Mouse (Mus musculus) heart, embryonic 10.5 days (tissue): Measurements from ENCODE around the gene Cpne5. TPM values are rescaled to one million over a fixed set of nuclear protein-coding genes. Genes with fewer than 3 reads are reported as not detected.
"Not testable (repeated sequence)": the region's sequence is repeated elsewhere in the genome, so short reads cannot be mapped to it uniquely, and the experiment has no call there.

Experiments
- DNase-seq: peaks from one replicate; pipeline ENCODE4 v3.0.0-alpha.2; 2017; ENCODE audit warnings: low spot score
- H3K27ac ChIP-seq: fragments of 300-500 bp; sonication (generic); 2 replicates; pipeline ENCODE4 v1.5.1; 2016; ENCODE audit warnings: mild to moderate bottlenecking
- H3K27me3 ChIP-seq: fragments of 300-500 bp; sonication (generic); 2 replicates; pipeline ENCODE4 v1.6.1; 2016; ENCODE audit warnings: mild to moderate bottlenecking; ENCODE audit not compliant: poor library complexity, insufficient read depth, severe bottlenecking
- H3K36me3 ChIP-seq: fragments of 300-500 bp; sonication (generic); 2 replicates; pipeline ENCODE4 v1.6.1; 2016; ENCODE audit warnings: mild to moderate bottlenecking, moderate library complexity
- H3K4me1 ChIP-seq: fragments of 300-500 bp; sonication (generic); 2 replicates; pipeline ENCODE4 v1.6.1; 2016; ENCODE audit warnings: mild to moderate bottlenecking
- H3K4me3 ChIP-seq: fragments of 300-500 bp; sonication (generic); 2 replicates; pipeline ENCODE4 v1.5.1; 2016; ENCODE audit warnings: mild to moderate bottlenecking, moderate library complexity
- H3K9me3 ChIP-seq: fragments of 300-500 bp; sonication (generic); 2 replicates; pipeline ENCODE4 v1.6.1; 2016; ENCODE audit warnings: mild to moderate bottlenecking, moderate library complexity
- WGBS: fragments of 180-500 bp; shearing (Covaris S2); methylation state at CpG from one replicate; pipeline ENCODE4 v1.1.7; 2016; 5-methylcytosine and 5-hydroxymethylcytosine counted together
- polyA plus RNA-seq: library from polyadenylated mRNA; unstranded; fragments of >200 nt; fragmentation: Nextera tagmentation; extraction: Ambion mirVana; gene quantifications from 2 replicates; pipeline ENCODE4 v1.2.1, GENCODE M21; 2016

Gene Cpne5
- polyA plus RNA-seq, 1 experiment from 2014 or later = 18.0 TPM

GRCm38 (mm10) chr17:29263840-29264633 is 26.1 kb upstream of the Cpne5 start, which contains the start of gene Ppil1:
TSS of gene Ppil1 (minus strand) at chr17:29264186.
- Histone ChIP-seq H3K4me3 (peak within 1 kb of the TSS; percentile 90), H3K27me3 (no peaks in the 10 kb centered on the region), H3K36me3 (peaks cover 28% of the 10 kb centered on the region), H3K27ac (peak within 1 kb of the TSS; percentile 99), H3K4me1 (peaks cover 34% of the 10 kb centered on the region), H3K9me3 (no peaks in the 10 kb centered on the region)
- peak; percentile 95 for DNase-seq
- WGBS = 6% methylated on average over 38 of the region's 38 CpGs

GRCm38 (mm10) chr17:29263417-29263816 is 25.4 kb upstream of the Cpne5 start:
- no peaks in the 10 kb centered on the region for H3K27me3 ChIP-seq
- no peaks in the 10 kb centered on the region for H3K9me3 ChIP-seq
- H3K4me3 ChIP-seq = peak overlapping the region; percentile 90
- peaks cover 33% of the 10 kb centered on the region for H3K36me3 ChIP-seq
- no peak for DNase-seq
- under 1% methylated on average over 14 of the region's 14 CpGs for WGBS
- H3K27ac ChIP-seq = peak overlapping the region; percentile 99
- peaks cover 36% of the 10 kb centered on the region for H3K4me1 ChIP-seq

- no peak for DNase-seq
- H3K4me1 ChIP-seq = peaks cover 47% of the 10 kb centered on the region
- H3K9me3 ChIP-seq = no peaks in the 10 kb centered on the region
- peaks cover 45% of the 10 kb centered on the region for H3K36me3 ChIP-seq
- H3K27me3 ChIP-seq = no peaks in the 10 kb centered on the region
- 70% methylated on average over 2 of the region's 2 CpGs for WGBS
- H3K27ac ChIP-seq = no peak overlapping the region
- H3K4me3 ChIP-seq = peak overlapping the region; percentile 90
Measured at GRCm38 (mm10) chr17:29262259-29262649, 24.3 kb upstream of the Cpne5 start.

GRCm38 (mm10) chr17:29261603-29262258 is 23.8 kb upstream of the Cpne5 start:
- 91% methylated on average over 22 of the region's 22 CpGs for WGBS
- Histone ChIP-seq H3K27me3 (no peaks in the 10 kb centered on the region), H3K36me3 (peaks cover 48% of the 10 kb centered on the region), H3K4me1 (peaks cover 53% of the 10 kb centered on the region), H3K4me3 (peak overlapping the region; percentile 90; the same call in 1 of the 2 replicates), H3K27ac (peak overlapping the region; percentile 56; the same call in 1 of the 2 replicates), H3K9me3 (no peaks in the 10 kb centered on the region)
- no peak for DNase-seq

- Histone ChIP-seq H3K9me3 (no peaks in the 10 kb centered on the region), H3K4me3 (no peak overlapping the region), H3K4me1 (peaks cover 65% of the 10 kb centered on the region), H3K27me3 (no peaks in the 10 kb centered on the region), H3K27ac (no peak overlapping the region), H3K36me3 (peaks cover 58% of the 10 kb centered on the region)
- 89% methylated on average over 15 of the region's 15 CpGs for WGBS
- DNase-seq = no peak
Measured at GRCm38 (mm10) chr17:29260501-29260900, 22.5 kb upstream of the Cpne5 start.

GRCm38 (mm10) chr17:29259489-29259888 is 21.5 kb upstream of the Cpne5 start:
- H3K4me1 ChIP-seq = peaks cover 72% of the 10 kb centered on the region
- H3K36me3 ChIP-seq = peaks cover 66% of the 10 kb centered on the region
- no peak overlapping the region for H3K27ac ChIP-seq

GRCm38 (mm10) chr17:29258921-29259320 is 21.0 kb upstream of the Cpne5 start:
- Histone ChIP-seq H3K4me1 (peaks cover 73% of the 10 kb centered on the region), H3K36me3 (peaks cover 71% of the 10 kb centered on the region)

More at GRCm38 (mm10) chr17:29259489-29259888, 21.5 kb upstream of the Cpne5 start:
- DNase-seq = peak; percentile 90
- no peaks in the 10 kb centered on the region for H3K9me3 ChIP-seq
- no peak overlapping the region for H3K4me3 ChIP-seq
- WGBS = 3% methylated on average over 3 of the region's 3 CpGs
- no peaks in the 10 kb centered on the region for H3K27me3 ChIP-seq

GRCm38 (mm10) chr17:29258025-29258558 is 20.1 kb upstream of the Cpne5 start:
- WGBS = 85% methylated on average over 10 of the region's 10 CpGs
- Histone ChIP-seq H3K36me3 (peaks cover 76% of the 10 kb centered on the region), H3K4me1 (peaks cover 78% of the 10 kb centered on the region), H3K9me3 (no peaks in the 10 kb centered on the region), H3K4me3 (no peak overlapping the region), H3K27me3 (no peaks in the 10 kb centered on the region), H3K27ac (peak overlapping the region; percentile 71; the same call in 1 of the 2 replicates)
- DNase-seq = no peak

More at GRCm38 (mm10) chr17:29258921-29259320, 21.0 kb upstream of the Cpne5 start:
- no peaks in the 10 kb centered on the region for H3K27me3 ChIP-seq
- H3K9me3 ChIP-seq = no peaks in the 10 kb centered on the region
- 93% methylated on average over 2 of the region's 2 CpGs for WGBS
- no peak for DNase-seq
- H3K4me3 ChIP-seq = no peak overlapping the region
- no peak overlapping the region for H3K27ac ChIP-seq

GRCm38 (mm10) chr17:29257001-29257511 is 19.1 kb upstream of the Cpne5 start:
- Histone ChIP-seq H3K4me1 (peaks cover 77% of the 10 kb centered on the region), H3K27ac (peak overlapping the region; percentile 71), H3K4me3 (no peak overlapping the region), H3K27me3 (no peaks in the 10 kb centered on the region), H3K36me3 (peaks cover 86% of the 10 kb centered on the region), H3K9me3 (no peaks in the 10 kb centered on the region)
- DNase-seq = peak; percentile 85
- 58% methylated on average over 10 of the region's 10 CpGs for WGBS

GRCm38 (mm10) chr17:29256507-29256906 is 18.5 kb upstream of the Cpne5 start:
- no peak overlapping the region for H3K4me3 ChIP-seq
- H3K27me3 ChIP-seq = no peaks in the 10 kb centered on the region
- H3K27ac ChIP-seq = peak overlapping the region; percentile 71
- no peak for DNase-seq
- 56% methylated on average over 6 of the region's 6 CpGs for WGBS
- peaks cover 87% of the 10 kb centered on the region for H3K36me3 ChIP-seq
- H3K9me3 ChIP-seq = no peaks in the 10 kb centered on the region
- peaks cover 77% of the 10 kb centered on the region for H3K4me1 ChIP-seq

GRCm38 (mm10) chr17:29254784-29255183 is 16.8 kb upstream of the Cpne5 start:
- peaks cover 87% of the 10 kb centered on the region for H3K4me1 ChIP-seq
- 93% methylated on average over 6 of the region's 6 CpGs for WGBS
- peak overlapping the region; percentile 77 for H3K27ac ChIP-seq
- H3K36me3 ChIP-seq = peaks cover 88% of the 10 kb centered on the region
- DNase-seq, H3K4me3 ChIP-seq, H3K9me3 ChIP-seq, H3K27me3 ChIP-seq: not testable (repeated sequence)

GRCm38 (mm10) chr17:29253684-29254083 is 15.7 kb upstream of the Cpne5 start:
- Histone ChIP-seq H3K27ac (peak overlapping the region; percentile 77), H3K4me3 (0 out of 2 replicates have a peak overlapping the region, but pooled peaks have one; percentile 17), H3K36me3 (peaks cover 83% of the 10 kb centered on the region), H3K4me1 (peaks cover 85% of the 10 kb centered on the region), H3K9me3 (no peaks in the 10 kb centered on the region), H3K27me3 (no peaks in the 10 kb centered on the region)
- WGBS = 48% methylated on average over 9 of the region's 9 CpGs
- DNase-seq = no peak
